Mouse (Mus musculus): ENCODE measurements around the gene Cd59b.
"Not testable (repeated sequence)": the region's sequence is repeated elsewhere in the genome, so short reads cannot be mapped to it uniquely, and the experiment has no call there.

DNA sequence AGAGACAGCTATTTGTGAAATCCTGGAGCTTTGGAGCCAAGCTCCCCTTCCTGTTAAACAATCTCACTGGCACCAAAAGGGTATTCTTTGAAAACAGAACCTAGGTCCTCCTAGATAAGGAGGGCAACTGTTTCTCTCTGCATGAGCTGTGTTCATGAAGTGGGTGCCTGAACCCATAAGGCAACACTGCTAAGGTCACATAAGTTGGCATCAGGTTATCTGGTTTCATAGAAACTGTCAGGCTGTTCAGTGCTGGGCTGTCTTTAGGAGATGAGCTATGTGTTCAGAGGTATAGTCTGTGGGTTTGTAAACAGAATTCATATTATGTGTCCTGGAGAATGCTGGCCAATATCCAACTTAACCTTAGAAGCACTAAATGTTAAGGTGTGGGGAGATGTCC is 47.5 kb downstream of the Cd59b start:
- not testable (repeated sequence) for TF ChIP-seq FLI1 (IDR thresholded peaks at IDR 0.05; ENCODE audit: low read length); GATA1 (IDR thresholded peaks at IDR 0.05; ENCODE audit: borderline replicate concordance, low read length)

All from megakaryocyte, embryonic 14.5 days (primary cell).